Mouse (Mus musculus) left cerebral cortex, postnatal 4 days (tissue): ENCODE results near the gene Anapc2. TPM values are rescaled to one million over a fixed set of nuclear protein-coding genes. Genes with fewer than 3 reads are reported as not detected.
A peak's percentile ranks its signal among the peaks of the same experiment; 100 is the strongest.

Source experiments
- DNase-seq: peaks from one replicate; pipeline ENCODE4 v3.0.0-alpha.2; 2022
- intact Hi-C: fragments of 180-260 bp; cut with DNase I; formaldehyde crosslinking; loops from one replicate; pipeline ENCODE4 v1.15.1; 2025
- total RNA-seq, 2 experiments: library from RNA; stranded (reverse); gene quantifications; 2 replicates each; pipeline ENCODE4 v1.2.3; 2021

Anapc2 gene
- 100 to 1,000 TPM; 108 to 121 TPM for total RNA-seq

DNA sequence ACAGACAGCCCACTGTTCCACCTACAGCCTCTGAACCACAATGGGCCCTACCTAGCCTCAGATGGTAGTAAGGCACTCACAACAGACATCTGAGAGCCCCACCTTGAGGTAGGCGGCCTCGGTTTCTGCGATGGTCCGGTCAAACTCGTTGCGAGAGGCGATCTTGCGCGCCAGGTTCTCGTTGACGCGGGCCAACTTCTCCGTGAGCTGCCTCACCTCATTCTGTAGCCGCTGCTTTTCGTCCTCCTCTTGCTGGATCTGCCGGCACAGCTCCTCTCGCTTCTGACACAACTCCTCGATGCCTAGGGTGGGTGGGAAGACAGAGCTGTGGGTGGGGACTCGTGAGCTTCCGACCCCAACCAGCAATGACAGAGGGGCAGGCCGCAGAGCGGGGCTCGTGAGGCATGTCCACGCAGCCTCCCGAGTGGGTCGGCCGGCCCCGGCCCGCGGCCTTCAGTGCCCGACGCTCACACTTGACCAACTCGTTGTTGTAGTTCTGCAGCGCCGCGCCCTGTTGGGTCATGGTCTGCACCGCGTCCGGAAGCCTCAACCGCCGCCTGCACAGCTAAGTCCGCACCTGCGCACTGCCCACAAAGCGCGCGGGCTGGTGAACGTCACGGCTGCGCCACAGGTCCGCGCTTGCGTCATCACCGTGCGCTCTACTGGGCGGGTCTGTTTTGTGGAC lies at the start of gene Anapc2, which contains the start of gene Ssna1:
TSS of gene Anapc2 (plus strand) at position 652 of the 685 bp plus-strand sequence.
TSS of gene Ssna1 (minus strand) at position 612 of the 685 bp plus-strand sequence.
- intact Hi-C loops, result no loop called here
- DNase-seq, result peak; percentile 98

DNA sequence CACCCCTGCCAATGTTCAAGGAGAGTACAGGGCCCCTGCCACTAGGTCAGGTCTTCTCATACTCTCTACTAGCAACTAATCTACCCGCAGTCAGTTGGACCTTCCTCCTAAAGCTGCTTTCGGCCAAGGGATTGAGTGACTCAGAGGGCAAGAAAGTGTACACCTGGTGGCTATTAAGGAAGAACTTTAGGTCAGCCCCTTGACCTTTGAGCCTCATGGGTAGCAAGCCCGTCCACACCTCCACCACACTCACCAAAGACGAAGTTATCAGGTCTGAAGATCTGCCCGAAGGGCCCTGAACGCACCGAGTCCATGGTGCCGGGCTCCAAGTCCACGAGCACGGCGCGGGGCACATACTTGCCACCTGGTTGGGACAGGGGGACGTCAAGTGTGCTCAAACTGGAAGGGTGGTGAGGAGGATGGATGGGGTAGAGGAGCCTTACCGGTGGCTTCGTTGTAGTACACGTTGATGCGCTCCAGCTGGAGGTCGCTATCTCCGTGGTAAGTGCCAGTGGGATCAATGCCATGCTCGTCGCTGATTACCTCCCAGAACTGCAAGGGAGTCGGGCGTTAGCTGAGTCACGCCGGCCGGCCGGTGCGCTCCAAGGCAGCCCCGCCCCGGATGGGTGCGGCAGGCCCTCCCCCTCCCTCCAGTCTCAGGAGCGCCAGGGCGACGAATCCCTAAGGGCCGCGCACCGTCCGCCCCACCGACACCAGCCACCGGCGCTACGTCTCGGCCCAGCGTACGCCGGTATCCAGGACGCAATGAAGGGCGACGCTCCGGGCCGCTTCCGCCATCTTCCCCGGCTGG lies 48.4 kb upstream of the Anapc2 start:
- DNase-seq, result peak; percentile 57
- intact Hi-C loops, result loop anchor here (5.0 kb wide), 1 partner anchor 33 kb away; the partner anchor contains the start of gene Tmem203

DNA sequence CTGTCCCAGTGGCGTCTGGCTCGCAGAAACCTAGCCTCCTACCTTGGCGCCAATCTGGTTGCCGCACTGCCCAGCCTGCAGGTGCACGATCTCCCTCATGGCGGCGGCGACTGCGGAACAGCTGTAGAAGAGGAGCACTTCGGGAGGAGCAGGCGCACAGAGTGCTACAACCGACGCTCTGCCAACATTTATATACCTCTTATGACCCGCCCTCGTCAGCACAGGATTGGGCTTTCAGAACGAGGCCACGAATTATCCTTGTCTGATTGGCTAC lies 47.8 kb upstream of the Anapc2 start, which contains the start of gene Tubb4b:
TSS of gene Tubb4b (minus strand) at position 211 of the 274 bp plus-strand sequence.
- DNase-seq, result no peak
- intact Hi-C loops, result loop anchor here (5.0 kb wide), 1 partner anchor 33 kb away; the partner anchor contains the start of gene Tmem203

DNA sequence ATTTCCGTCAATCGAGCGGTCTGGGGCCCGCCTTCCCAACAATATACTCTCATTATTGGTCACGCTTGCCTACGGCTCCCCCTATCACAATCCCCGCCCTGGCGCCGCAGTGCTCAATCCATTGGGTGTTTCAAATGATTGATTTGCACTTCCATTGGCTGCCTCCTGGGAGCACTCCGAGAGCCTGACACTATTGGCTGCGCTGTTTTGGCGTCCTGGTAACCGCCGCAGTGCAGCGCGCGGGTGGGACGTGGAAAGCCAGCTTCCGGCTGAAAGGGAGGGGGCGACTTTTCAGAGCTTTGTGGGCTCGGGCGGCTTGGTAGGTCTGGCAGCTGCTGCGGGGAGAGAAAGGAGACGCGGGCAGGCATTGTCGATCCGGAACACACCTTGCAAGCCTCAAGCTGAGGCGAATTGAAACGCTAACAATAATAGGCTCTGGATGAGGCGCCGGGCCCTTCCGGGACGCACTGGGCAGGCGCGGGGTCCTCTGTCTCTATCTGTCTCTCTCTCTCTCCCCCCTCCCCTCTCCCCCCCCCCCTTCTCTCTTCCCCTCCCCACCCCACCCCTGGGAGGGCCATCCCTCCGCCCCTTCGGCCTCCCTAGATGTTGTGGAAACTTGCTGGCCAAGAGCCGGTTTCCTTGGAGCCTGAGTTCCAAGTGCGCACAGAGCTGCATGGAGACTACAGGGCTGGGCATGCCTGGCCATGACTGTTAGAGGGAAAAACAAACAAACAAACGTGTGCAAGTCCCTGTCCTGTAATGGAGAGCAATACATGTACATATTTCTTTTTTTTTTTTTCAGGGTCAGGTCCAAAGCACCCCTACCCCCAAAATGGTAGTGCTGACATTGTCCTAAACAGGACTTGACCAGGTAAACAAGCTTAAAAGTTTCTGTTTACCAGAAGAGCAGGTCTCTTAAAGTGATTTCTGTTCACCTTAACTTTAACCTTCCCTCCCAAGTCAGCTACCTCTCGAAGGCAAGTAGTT lies 47.2 kb upstream of the Anapc2 start:
- DNase-seq, result peak; percentile 99
- intact Hi-C loops, result loop anchor here (5.0 kb wide), 1 partner anchor 32 kb away; the partner anchor contains the start of gene Tmem203

DNA sequence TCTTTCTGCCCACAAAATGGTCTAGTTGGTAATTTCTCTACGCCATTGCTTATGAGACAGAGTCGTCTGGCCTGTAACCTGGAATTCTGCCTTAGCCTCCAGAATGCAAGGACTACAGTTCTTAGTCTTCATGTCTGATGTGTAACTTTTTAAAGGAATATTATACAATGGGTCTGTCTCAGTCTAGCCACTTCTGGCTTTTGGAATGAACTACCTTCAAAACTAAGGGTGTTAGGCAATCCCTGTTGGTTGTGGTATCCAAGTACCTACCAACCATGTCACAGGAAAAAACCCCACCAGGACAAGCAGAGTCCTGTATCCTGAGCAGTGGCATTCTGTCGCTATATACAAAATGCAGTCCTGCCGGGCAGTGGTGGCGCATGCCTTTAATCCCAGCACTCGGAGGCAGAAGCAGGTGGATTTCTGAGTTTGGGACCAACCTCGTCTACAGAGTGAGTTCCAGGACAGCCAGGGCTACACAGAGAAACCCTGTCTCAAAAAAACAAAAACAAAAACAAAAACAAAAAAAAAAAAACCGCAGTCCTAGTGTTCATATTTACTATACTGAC lies 46.4 kb upstream of the Anapc2 start:
- intact Hi-C loops, result loop anchor here (1.0 kb wide), 1 partner anchor 33 kb away; no protein-coding TSS in a partner anchor
- DNase-seq, result no peak

DNA sequence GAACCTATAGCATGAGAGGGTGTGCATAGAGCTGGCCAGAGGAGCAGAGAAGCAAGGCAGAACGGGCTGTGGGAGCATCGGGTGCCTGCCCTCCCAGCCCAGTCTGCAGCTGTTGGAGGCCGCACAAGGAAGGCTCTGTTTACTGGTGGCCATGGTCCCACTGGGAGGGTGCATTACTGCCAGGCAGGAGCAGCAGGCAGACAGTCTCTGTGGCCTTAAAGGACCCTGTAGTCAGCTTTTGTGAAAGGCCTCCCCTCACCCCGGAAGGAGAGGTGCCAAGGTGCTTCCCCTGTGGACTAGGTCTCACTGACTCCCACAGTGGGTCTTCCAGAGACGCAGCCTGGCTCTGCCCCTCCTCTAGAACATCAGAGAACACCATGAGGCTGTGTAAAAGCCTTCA lies 45.4 kb upstream of the Anapc2 start:
- intact Hi-C loops, result loop anchor here (1.0 kb wide), 1 partner anchor 34 kb away; no protein-coding TSS in a partner anchor

DNA sequence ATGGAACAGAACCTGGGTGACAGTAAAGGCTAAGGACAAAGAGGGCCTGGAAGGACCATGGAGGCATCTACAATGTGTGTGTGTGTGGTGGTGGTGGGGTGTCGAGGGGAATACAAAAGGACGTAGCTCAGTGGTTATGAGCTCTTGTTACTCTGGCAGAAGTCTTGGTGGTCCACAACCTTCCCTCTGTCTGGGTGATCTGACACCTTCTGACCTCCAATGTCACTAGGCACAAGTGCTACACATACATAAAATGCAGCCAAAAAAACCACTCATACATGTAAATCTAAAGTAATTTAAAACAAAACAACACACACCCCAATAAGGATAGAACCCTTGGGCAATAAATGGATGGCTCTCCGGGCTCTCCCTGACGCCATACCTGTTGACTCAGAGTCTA lies 44.9 kb upstream of the Anapc2 start:
- intact Hi-C loops, result no loop called here
- DNase-seq, result no peak

More for the DNA sequence above, 45.4 kb upstream of the Anapc2 start:
- no peak for DNase-seq

DNA sequence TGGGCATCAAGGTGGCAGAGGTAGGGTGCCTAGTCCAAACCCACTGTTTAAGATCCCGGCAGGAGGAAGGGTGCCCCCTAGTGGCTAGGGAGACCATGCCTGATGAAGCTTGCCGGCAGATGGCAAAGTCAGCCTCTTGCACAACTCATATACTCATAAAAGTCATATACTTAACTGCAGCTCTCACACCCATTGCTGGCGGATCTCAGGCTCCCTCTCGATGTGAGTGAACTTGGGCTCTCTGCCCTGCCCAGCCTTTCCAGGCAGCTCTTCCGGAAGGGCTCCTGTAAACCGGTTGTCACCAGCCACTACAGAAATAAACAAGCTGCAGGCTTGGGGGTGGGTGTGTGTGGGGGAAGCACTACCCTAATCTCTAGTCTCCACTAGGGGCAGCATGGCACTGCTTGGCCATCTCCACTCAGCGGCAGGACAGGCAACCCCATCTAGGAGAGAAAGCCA lies 43.8 kb upstream of the Anapc2 start:
- DNase-seq, result peak; percentile 83
- intact Hi-C loops, result no loop called here

DNA sequence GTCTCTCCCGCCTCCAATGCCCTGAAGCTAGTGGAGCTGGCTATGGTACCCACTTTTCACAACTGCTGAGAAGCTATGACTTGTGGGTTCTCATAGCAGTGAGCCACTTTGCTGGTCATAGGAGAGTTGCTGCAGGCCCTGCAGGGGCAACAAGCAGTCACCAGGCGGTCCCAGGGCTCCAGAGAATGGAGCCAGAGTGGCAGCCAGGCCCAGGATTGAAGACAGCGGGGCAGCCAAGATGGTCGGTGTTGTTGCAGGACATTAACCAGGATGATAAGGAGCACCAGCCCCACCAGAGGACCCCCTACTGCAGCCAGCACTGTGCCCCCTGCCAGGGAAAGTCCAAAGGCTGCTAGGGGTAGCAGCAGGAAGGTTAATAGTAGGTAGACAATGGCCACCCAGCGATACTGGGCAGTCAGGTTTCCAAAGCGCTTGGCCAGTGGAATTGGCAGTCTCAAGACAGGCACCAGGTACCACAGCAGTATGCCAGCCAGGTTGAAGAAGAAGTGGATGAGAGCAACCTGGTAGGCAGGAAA lies 43.2 kb upstream of the Anapc2 start:
- no peak for DNase-seq
- intact Hi-C loops, result no loop called here

DNA sequence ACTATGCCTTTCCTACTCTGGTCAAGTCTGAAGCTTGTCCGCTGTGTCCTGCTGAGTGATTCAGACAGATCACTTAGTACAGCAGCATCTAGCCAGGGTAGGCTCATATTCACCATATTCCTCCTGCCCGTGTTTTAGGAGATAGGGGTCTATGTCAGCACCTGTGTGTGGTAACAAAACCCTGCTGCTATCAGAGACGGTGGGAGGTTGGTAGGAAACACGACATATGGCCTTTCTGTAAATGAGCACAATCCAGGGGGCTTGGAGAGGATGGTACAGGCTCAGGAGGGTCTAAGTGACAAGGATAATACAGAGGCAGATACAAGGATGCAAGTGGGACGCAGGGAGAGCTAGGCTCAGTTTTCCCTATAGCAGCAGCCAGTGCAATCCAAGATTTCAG lies 42.7 kb upstream of the Anapc2 start:
- intact Hi-C loops, result no loop called here
- DNase-seq, result no peak

DNA sequence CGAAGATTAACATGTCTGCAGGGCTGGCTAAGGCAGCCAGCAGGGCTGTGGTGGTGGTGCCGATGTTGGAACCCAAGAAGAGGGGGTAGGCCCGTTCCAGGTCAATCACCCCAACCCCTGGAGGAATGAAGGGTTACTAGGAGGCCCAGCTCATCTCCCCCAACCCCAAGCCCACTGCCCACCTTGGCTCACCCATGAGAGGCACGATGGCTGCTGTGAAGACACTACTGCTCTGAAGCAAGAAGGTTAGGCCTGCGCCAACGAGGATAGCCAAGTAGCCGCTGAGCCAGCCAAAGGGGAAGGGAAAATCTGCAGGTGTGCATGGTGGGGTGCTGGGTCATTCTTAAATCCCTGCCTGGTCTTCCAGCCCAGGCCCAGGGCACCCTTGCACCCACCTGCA lies 41.7 kb upstream of the Anapc2 start:
- intact Hi-C loops, result no loop called here
- DNase-seq, result no peak

DNA sequence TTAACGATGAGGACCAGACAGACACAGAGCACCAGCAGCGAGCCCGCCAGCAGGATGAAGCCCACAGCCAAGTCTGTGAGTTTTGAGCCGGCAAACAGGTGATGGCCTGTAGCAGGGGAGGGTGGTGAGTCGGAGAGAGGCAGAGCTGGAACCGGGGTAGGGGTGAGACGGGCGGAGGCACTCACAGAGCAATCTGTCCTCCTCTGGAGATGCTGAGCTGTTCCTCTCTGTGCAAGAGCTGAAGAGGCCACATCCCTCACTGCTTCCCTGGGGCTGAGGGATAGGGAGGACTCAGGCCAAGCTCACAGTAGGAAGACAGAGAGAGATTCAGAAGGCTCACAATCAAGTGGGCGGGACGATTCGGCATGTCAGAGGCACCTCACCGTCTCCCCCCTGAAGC lies 41.2 kb upstream of the Anapc2 start:
- intact Hi-C loops, result no loop called here
- DNase-seq, result no peak

DNA sequence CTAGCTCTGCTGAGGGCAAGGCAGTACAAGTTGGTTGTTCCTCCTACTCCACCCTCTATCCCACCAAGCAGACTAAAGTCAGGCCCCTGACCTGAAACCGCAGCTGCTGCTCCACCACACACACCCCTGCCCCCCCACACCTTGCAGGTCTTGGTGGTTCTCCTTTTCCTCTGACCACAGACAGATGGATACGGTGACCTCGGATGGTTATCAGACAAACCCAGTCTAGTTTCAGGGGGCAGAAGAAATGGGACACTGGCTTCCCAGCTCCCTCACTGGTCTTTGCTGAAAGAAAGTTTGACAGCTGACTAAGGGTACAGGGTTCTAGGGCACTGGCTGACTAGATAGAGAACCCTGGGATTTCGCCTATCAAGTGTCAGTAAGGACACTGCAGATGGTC lies 38.9 kb upstream of the Anapc2 start:
- no peak for DNase-seq
- intact Hi-C loops, result no loop called here

DNA sequence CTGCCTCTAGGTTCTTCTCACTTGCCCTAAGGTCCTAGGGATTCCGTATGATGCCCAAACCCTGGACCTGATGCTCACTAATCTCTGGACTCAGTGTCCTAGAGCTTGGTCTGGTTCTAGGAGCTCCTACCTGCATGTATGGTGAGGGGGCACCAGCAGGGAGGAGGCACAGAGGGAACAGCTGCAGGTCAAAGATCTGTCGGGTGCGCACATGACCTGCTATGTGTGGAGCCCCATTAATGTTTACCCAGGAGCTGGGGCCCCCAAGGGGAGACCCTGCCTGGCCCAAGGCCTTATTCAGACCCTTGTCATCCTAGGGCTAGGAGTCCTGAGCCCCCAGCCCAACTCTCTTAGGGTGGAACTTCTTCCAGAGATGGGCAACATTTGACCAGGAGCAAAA lies 38.2 kb upstream of the Anapc2 start, which contains the start of gene Slc34a3:
TSS of gene Slc34a3 (minus strand) at position 315 of the 400 bp plus-strand sequence.
- intact Hi-C loops, result no loop called here
- DNase-seq, result no peak

DNA sequence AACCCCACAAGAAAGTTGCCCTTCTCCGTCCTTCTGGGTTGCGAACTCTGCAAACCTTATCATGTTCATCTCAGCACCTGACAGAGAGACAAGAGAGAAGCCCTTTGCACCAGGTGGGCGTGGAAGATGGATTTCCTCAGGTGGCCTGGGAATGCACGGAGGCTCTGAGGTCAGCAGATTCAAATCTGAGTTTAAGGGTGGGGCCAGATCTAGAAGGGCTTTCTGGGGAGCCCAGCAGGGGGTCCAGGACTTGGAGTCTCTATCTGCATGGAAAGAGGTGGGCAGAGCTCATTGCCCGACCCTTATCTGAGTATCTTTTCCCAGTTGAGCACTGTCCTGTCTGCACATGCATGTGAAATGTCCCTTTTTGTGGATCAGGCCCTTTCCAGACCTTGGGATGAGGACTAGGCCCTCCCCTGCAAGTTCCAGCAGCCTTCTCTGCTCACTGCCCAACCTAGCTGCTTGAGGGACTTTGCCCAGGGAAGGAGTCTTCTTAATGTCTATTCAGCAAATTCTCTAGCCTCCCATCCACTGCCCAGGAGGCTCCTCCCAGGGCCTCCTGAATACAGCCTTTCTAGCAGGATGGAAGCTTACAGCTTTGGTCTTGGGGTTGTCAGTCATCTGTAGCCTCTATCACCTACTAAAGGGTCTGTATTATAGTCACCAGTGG lies 37.6 kb upstream of the Anapc2 start:
- DNase-seq, result no peak
- intact Hi-C loops, result no loop called here

DNA sequence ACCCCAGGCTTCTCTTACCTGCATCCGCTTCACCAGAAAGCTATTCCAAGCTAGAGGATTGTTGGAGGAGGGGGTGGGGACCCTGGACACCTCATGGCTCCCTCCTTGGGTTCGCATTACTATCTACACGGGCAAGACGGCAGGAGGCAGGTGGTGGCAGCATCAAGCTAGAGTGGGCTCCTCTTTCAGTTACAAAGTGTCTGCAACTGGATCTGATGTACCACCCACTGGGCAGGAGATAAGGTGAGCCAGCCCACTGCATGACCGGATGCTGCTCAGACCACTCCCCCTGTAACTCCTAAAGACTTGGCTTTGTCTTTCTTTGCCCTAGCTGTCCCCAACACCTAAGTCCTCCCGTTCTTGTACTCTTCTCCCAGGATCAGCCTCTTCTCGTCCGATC lies 35.7 kb upstream of the Anapc2 start, which contains the start of gene Rnf224:
TSS of gene Rnf224 (minus strand) at position 174 of the 400 bp plus-strand sequence.
- intact Hi-C loops, result no loop called here
- DNase-seq, result no peak

DNA sequence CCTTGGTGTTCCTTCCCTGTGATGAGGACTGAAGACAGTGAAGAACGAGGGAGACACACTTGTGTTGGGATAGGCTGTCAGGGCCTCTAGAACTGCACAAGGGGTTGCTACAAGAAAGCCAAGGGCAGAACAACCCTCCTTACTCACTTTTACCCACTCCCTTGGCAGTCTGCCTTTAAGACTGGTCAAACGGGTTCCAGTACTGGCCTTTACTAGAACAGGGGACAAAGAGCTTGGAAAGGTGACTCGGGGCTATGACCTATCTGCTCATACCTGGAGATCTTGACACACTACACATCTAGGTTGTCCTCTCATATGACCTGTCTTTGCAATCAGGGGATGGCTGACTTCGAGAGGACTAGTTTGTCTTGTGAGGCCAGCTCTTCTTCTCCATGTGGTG lies 34.8 kb upstream of the Anapc2 start:
- intact Hi-C loops, result no loop called here
- DNase-seq, result no peak

DNA sequence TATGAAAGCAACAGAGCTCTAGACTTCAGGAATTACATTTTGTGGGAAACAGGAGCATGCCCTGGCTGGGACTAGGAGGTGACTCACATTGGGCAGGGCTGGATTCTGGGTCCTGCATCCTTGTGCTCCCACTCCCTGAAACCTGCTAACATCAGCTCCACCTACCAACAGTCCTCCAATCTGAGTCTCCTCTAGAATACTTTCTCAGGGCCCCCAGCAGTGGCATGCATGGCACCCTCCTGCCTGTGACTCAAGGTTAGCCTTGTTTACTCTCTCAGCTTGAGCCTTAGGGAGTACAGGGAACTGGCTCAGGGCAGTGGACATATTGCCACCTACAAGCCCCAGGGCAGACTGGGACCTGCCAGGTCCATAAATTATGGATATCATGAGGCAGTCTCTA lies 34.2 kb upstream of the Anapc2 start:
- intact Hi-C loops, result no loop called here
- DNase-seq, result no peak

DNA sequence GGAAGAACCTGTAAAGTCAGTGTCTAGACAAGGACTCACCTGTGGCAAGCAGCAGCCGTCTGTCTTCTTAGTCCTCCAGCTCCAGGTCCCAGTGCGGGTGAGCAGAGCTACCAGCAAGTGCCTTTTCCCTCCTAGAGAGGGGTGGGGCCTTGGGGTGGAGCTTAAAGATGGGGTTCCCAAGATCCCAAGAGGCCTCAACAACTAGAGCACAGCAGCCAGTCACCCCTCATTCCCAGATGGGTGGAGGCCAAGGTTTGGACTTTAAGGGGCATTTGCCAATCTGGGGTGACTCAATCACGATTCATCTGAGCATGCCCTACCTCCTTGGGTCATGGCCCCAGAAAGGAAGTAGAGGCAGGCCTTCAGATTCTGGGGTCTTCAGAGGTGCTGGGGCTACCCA lies 32.5 kb upstream of the Anapc2 start:
- no peak for DNase-seq
- intact Hi-C loops, result no loop called here
